Mouse (Mus musculus) thymus, adult 18-20 months (tissue): ENCODE results near the gene Alg14.

Experiments
- DNase-seq, 2 experiments: peaks; one replicate each; pipeline ENCODE4 v3.0.0; 2022; ENCODE audit warnings: mixed read lengths in 2 of 2

The Alg14 gene

DNA sequence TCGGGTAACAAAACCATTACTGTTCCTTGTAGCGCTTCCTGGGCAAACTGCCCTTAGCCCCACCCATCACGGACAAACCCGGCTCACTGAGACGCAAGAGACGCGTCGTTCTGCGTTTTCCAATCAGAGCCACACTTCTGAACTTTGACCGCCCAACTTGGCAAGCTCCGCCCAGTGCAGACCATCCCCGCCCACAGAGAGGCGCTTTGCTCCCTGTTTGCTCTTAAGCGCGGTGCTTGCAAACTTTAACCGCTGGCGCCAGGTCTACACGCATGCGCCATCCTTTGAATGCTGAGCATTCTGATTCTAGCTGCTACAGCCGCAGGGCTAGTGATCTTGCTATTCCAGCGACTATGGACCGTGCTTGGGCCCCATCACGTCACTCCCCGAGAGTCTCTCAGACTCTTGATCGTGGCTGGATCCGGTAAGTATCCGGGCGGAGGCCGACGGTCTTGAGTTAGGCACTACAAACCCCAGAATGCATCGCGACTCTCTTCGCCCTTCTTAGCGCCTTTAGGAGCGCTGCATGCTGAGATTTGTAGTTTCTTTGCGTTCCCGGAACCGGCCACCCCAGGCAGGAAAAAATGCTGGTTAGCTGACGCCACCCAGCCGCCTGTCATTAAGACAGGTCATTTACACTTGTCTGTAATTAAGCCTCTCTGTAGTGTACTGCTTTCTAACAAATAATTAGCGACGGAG, at the start of gene Alg14:
Alg14 (plus strand) TSS at position 214 of the 699 bp plus-strand sequence.
- peak; percentile 95 to 97 for DNase-seq

DNA sequence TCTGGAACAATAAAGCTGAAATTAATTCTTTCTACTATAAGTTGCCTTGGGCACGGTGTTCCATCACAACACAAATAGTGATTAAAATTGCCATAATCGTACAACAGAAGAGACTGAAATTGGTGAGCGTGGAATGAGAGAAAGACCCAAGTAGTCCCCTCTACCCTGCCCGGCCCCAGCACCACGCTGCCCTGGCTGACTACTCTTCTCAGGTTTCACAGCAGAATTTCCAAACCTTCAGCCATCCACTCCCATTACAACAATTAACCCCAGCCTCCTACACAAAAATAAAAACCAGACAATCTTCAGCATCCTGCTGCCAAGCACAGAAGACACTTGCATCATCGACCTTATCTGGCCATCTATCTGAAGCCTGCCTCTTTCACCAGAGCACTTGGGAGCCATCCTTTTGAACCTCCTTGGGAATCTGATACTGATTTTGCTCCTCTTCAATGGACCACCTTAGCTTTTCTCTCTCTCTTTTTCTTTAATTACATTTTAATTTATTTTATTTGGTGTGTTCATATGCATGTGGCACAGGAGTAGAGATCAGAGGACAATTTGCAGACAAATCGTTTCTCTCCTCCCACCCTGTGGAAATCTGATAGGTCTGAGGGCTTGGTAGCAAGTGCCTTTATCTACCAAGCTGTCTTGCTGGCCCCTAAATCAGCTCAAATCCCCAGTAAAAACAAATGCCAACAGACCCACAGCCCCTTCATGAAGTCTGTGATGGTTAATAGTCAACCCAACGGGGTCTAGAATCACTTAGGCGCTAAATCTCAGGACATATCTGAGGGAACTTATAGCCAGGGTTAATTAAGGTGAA, 49.2 kb upstream of the Alg14 start:
- no peak for DNase-seq

DNA sequence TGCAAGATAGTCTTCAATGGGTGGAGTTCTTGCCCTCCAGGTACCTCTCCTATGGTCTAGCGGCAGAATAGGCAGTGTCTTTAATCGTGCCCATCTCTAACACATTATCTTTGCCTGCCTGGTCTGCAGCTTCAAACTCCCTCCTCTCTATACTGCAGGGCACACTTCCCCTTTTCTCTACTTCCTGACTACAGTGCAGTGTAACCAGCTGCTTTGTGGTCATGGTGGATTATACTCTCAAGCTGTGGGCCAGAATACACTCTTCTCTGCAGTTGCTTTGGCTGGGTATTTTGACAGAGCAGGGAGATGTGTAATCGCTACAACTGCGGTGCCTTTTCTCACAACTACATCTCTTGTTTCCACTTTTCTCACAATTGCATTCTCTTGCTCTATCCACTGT, 48.6 kb upstream of the Alg14 start:
- no peak for DNase-seq

DNA sequence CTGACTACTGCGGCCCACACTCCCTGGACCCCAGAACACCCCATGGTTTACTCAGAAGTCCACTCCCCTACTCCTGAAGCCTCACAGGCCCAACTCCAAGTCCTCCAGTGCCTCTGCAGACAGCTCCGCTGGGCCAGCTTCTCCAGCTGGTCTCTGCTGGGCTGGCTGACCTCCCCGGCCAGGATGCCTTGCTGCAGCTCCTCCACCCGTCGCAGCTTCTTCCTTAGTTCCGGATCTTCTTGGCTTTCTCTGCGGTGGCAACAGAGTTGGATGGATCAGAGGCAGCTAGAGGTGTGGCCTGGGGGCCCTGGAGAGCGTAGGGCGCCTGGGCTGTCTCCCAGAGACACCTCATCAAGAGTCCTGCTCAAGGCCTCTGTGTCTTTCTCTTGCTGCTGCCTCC, 41.5 kb upstream of the Alg14 start:
- no peak for DNase-seq

DNA sequence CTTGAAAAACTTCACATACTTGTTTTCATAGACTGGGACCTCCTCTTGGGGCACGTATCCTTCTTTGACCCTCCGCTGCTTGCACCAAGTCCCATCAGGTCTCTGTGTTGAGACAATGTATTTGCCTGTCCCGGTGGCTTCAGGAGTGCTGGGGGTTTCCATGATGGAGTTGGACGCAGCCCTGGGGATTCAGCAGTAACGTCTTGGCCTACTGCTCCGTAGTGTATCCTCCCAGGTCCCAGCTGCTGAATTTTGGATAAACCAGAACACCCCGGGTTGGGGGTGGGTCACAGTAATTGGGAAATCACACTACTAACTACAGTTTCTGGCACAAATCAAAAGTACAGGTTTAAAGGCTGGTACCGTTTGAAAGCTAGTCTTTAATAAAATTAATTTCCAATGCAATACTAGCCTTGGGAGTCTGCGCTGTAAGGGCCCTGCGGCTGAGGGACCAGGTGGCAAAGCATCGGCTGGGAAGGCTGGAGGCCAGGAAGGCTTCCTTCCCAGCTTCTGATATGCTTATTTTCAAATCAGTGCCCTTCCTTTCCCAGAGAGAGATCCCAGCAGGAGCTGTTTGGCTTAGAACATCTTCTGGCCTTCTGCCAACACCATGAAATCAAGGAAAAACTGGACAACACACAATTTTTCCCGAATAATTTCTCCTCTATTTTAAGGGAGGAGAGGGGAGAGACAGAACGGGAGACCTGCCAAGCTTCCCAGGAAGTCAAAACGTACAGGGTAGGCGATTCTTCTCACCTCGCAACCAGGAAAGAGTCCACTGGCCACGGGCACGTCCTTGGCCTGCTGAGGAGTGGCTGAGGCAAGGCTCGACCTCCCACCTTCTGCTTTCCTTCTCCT, 40.8 kb upstream of the Alg14 start:
- DNase-seq, result no peak

DNA sequence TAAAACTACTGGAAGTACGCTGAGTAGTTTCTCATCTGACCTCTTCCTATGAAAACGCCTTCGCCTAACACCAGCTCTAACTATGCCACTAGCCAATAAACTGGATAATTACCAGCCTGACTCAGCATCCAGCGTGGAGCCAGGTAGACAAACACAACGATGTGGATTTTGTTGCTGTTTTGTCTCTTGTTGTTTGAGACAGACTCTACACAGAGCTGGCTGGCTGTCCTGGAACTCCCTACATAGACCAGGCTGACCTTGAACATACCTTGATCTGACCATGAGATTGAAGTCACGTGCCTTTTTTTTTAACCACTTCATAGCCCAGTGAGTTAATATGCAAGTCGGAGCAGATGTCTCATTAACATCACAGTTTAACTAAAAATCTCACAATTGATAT, 36.1 kb upstream of the Alg14 start:
- DNase-seq, result no peak

DNA sequence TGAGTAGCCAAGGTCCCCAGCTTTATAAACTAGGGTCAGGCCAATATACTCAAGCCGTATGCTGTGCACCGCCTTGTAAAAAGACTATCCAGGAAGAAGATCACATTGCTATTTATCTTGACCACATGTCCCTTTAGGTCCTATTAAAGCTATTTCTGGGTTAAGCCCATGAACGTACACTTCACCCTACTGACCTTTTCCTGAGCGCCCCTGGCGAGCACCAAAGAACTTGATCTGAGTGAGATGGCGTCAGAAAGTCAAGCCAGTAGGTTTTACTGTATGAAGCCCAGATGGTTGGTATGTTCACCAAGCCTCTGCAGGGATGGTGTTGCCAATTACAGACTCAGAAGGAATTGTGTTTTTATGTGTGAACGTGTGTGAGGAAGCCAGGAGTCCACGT, 35.4 kb upstream of the Alg14 start:
- DNase-seq, result no peak

DNA sequence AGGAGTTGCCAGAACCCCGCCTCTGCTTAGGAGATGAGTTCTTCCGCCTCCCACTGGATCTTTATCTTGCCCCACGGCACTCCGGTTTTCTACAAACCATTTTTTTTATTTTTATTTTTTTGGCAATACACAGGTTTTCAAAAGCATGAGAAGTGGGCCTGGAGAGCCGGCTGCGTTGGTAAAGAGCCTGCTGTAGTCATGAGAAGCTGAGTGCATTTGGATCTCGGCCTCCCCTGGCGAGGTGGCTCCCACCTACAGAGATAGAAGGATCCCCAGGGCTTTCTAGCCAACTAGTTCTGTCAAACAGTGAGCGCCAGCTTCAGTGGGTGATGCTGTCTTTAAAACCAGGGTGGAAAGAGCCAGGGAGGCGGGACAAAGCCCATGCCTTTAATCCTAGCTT, 34.2 kb upstream of the Alg14 start:
- no peak for DNase-seq

DNA sequence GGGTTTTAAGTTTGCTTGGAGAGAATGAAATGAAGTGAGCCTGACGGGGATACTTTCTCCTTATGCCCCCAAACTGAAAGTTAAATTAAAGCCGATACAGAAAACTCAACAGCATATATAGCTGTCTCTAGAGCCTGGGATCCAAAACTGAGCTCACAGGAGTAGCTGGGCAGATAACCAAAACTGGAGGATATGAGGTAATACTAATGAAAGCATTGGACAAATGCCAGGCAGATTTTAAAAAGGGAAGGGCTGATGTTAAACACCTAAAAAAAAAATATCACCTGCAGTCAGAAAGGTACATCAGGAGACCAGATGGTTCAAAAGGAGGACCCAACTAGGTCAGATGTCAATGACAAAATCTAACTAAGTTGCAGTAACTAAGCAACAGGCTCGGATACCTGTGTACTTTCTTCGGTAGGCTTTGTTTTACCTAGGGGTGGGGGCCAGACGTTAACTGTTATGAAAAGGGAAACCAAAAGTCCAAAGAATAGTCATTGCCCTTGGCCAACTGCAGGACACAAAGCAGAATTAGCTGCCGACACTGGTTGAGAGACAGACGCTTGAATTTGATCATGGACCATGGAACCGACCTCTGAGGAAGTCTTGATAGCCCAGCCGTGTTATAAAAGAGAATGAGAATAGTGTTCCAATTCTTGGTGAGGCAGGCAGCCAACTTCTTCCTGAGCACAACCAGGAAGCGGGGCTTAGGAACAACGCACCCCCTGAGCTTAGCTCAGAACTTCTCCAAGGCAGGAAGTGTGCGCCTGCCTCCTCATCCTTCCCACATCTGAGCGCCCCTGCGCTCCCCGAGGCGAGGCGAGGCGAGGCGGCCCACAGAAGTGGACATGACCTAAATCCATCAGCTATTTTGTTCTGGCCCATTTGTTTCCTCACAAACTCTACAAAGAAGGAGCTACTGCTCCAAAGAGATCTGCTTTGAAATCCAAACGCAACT, 32.8 kb upstream of the Alg14 start:
- DNase-seq, result no peak

DNA sequence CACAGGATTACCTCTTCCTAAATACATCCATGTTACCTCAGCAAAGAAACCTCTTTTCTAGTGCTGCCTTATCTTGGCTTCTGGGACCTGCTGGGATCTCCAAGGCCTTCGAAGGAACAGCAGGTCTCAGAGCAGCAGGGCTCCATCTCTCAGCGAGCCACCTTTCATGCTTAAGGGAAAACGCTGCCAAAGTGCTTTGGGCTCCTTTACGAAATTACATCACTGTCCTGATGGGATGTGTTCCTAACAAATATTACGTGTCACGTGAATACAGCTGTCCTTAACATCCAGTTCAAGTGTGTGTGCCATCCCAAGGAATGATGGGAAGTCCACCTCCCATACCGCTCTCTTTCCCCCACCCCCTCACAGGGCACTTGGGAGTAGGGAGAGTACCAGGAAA, 31.5 kb upstream of the Alg14 start:
- DNase-seq, result no peak

DNA sequence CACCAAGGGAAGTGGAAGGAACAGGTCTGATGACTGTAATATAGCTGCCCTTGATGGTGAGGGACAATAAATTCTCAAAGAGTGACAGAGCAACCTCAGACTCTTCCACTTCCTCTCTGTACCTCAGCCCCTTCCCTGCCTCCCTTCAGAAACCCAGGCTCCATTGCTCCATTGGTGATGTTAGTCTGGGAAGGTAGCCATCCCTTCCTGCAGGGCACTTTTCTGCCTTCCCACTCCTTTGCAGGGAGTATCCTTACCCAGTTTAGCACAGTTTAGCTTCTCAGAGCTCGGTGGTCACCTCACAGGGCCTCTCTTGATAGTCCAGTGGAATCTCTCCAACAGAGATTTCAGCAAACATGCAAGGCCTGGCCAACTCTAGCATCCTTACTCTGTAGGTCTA, 30.7 kb upstream of the Alg14 start:
- DNase-seq, result no peak

DNA sequence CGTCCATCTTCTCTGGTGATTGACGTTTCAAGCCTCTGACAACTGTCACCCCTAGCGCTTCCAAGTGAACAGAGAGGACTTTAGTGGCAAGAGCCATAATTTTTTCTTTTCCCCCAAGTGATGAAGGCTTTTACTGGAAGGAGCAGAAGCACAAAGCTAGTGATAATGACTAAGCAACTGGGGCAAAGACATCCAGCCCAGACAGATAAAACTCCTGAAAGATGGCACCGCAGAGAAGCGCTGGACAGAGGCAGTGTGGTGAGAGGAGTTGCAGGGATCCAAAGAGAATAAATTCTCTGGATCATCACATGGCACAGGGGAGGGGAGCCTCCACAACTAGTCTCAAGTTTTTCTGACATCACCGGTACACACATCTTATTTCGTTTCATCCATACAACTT, 30.3 kb upstream of the Alg14 start:
- DNase-seq, result no peak

DNA sequence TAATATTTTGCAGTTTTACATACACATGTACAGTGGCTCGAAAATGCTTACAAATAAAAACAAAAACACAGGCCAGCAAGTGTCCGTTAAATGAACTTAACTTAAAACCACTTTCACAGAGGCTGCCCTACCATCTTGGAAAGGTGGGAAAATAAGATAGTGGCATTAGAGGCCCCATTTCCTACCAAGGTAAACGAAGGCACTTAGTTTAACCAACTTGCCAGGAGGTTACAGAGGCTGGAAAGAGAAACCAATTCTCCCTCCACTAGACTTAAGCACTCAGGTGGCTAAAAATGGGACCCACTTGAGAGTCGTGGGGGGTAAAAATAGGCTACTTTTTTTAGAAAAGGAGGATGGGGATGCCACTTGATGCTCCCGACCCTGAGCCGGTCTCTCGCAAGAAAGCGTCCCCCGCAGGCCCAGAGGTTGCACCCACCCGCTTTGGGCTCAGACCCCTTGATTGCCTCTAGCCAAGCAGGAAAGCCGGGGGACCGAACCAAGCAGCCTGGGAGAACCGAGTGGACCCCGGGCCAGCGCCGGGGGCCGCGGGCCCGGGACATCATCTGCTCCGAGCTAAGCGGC, 29.5 kb upstream of the Alg14 start:
- DNase-seq, result no peak

DNA sequence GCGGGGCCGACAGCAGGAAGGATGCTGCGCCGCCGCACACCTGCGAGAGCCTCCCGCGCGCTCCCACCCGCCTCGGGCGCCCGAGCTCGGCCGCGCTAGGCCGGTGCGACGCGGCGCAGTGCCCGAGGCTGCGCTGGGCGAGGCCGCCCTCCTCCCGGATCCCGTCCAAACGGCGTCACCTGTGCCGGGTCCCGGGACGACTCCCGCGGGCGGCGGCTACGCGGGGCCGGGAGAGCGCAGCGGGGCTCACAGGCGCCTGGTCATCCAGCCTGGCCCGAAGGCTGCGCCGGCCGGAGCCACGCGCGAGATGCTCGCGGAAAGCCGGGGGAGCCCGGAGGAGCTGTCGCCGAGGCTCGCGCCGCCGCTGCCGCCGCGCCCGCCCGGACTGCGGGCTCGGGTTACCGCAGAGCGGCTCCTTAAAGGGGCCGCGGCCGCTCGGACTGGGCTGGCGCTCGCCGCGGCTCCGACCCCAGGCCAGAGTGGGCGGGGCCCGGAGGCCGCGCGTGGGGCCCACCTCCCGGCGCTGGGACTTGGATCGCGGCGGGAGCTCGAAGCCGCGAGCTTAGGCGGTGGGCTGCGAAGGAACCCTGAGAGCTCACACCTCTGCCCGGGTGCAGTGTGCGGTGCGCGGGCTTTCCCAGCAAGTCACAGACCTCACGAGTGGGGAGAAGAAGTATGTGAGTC, 28.9 kb upstream of the Alg14 start:
- DNase-seq, result no peak

DNA sequence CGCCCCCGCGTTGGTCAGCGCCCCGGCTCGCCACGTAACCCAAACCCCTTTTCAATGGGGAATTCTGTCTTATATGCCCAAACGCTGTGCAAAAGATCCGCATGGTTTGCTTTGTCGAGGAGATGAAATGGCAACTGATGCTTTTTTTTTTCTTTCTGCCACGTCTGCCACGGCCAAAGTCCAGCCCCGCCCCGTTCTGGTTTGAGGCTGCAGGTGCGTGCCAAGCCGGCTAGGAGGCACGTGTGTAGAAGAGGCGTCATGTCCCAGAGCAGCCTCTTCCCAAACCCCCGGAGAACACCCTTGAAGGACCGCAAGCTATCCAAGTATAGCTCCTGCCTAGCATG, 28.4 kb upstream of the Alg14 start:
- DNase-seq, result peak in 1 of 2 experiments; percentile 38

DNA sequence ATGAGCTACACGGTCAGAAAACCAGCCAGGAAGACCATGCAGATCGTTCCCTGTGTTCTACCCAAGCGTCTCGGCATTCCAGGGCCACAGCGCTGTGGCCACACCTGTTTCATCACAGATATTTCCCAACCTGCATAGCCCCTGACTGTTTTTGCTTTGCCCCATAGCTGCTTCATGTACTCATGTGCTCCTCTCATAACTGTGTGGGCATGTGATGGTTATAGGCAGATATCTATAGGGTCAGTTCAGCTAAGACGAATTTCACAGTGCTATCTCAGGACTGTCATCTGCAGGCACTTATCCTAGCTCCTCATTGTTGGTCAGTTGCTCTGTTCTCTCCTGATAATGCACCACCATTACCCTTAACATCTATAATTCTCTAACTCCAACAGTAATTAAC, 27.3 kb upstream of the Alg14 start:
- no peak for DNase-seq

DNA sequence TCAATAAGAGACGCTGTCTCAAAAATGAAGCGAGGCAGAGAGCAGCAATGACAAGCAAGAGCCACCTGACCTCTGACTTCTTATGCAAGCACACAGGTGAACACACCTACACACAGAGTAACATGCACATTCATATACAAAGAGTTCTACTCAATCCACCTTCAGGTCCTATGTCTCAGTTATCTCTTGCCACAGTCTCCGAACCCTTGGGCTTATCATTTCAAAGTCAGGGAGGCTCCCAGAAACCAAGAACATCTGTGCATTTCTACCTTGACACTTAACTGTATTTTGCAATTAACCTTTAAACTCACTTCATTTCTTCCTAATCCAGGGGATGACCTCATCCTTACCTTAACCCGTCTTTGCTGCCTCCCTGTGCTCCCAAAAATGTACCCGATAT, 24.3 kb upstream of the Alg14 start:
- DNase-seq, result no peak

DNA sequence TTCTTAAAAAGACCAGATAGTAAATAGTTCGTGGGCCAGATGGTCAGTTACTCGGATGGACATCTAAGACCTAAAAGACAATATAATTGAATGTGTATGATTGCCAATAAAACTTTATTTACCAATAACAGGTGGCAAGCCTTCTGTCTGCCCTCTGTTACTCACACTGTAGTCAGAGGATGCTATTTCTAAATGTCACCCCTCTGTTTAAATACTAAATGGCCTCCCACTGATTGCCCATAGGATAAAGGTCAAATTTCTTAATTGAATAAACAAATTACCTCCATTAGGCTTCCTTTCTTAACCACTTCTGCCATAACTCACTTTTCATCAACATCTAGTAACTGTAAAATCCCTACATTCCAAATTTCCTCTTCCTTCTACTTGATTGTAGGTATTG, 19.0 kb upstream of the Alg14 start:
- DNase-seq, result no peak

DNA sequence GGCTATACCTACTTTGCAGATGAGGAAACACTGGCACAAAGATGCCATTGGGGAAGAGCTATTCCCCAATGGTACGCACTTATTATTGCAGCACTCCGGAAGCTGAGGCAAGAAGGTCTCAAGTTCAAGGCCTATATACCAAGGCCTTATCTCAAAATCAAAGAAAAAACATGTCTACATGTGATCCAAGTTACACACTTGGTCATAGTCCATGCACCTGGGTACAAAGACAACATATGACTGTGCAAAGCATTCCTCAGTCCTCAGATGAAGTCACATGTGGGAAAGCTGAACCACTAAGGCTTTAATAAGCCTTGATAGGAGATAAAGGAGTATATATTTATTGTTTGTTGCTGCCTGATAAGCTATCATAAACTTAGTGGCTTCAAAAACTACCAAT, 17.6 kb upstream of the Alg14 start:
- no peak for DNase-seq

DNA sequence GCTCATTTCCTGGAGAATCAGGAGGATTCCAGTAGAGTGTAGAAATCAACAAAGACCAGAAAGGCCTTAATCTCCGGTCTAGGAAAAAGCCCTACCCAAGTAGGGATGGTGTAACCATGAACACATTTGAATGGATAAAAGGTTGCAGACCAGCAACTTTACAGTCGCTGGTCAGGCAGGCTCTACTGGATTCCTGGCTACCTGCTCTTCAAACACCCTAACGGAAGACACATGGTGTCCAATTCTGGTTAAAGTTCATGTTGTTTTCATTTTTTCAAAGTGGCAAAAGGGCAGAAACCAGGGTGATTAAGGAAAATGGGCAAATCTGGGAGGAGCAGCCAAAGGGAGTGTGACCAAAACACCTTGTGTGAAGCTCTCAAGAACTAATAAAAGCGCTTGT, 14.6 kb upstream of the Alg14 start:
- DNase-seq, result no peak

DNA sequence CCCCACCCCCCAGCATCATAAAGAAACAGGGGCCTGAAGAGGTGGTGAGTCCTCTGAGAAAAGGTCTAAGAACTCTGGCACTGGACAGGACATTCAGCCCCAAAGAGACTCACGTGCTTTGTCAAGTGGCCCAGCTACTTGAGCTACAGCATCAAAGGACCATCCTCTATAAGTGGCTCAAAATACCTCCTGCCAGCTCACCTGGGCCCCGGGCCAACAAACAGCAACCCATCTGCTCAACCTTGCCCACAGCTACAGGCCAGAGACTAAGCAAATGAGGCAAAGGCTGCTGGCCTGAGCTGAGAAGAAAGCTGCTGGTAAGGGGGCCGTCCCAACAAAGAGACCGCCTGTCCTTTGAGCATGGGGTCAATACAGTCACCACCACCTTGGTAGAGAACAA, 14.0 kb upstream of the Alg14 start:
- no peak for DNase-seq

DNA sequence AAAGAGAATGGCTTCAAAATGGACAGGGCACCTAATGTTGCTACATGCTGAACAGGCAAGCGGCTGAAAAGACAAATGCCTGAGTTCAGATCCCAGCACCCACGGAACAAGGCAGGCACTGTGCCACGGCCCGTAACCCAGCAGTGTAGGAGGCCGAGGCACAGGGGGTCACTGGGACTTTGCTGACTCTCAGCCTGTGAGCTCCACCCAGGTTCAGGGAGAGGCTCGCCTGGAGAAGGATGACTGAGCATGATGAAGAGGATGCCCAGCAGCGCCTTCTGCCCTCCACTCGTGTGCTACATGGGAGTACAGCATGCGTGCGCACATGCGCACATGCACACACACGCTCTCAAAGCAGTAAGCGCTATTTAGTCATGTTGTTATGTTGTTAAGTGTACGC, 11.9 kb upstream of the Alg14 start:
- no peak for DNase-seq
